Mouse (Mus musculus) liver, postnatal 0 days (tissue): ENCODE results near the gene Dbndd2.

Experiments
- CTCF ChIP-seq: sonication (generic); IDR thresholded peaks from 2 replicates; pipeline ENCODE4 v1.5.1; 2016; ENCODE audit warnings: antibody characterized with exemption, low read depth
- EP300 ChIP-seq: IDR thresholded peaks from 2 replicates; pipeline ENCODE4 v1.6.1; 2016; ENCODE audit warnings: antibody characterized with exemption, low read depth, mild to moderate bottlenecking

- TF ChIP-seq CTCF (peak; percentile 94), EP300 (no peak)
These were observed 45.3 kb downstream of the Dbndd2 start for GRCm38 (mm10) chr2:164531169-164531568.
